Comparison of ENCODE assay signal across 12 mouse cellular contexts in genomic region chr1:21040610-21041326, GRCm38 (mm10). TPM values are rescaled to one million over a fixed set of nuclear protein-coding genes. Genes with fewer than 3 reads are reported as not detected.
DNase-seq lines count a peak whose midpoint lies in the region; ATAC-seq and TF ChIP-seq lines count a peak whose summit lies in the region.
"Had no signal": no experiment of that assay in that cellular context is flagged by ENCODE, and none has a peak within 500 bp of the region (broad histone marks: within the 10 kb centered on the region; RNA-seq: fewer than 3 reads in every experiment).

No protein-coding gene starts in this region.

- H3K27me3 ChIP-seq in heart, embryonic 13.5 days (replicated peaks) = no peaks in the 10 kb centered on the region
- no peaks in the 10 kb centered on the region for H3K27me3 ChIP-seq in spleen, adult 2 months (ENCODE audit: control insufficient read depth, insufficient read depth, low read length)
- no peaks in the 10 kb centered on the region for H3K27me3 ChIP-seq in limb, embryonic 12.5 days
- H3K27me3 ChIP-seq in hindbrain, embryonic 16.5 days (replicated peaks; ENCODE audit: control insufficient read depth, insufficient read depth, low read length) = no peaks in the 10 kb centered on the region

- no peak overlapping the region for H3K9ac ChIP-seq in heart, embryonic 13.5 days
- H3K9ac ChIP-seq in limb, embryonic 12.5 days (replicated peaks) = no peak overlapping the region
- no peak overlapping the region for H3K9ac ChIP-seq in hindbrain, embryonic 16.5 days (ENCODE audit: low read depth, low read length)

- 22% methylated on average over 7 of the region's 7 CpGs for WGBS in heart, embryonic 13.5 days
- WGBS in spleen, adult 2 months = 53% methylated on average over 7 of the region's 7 CpGs
- 53% methylated on average over 7 of the region's 7 CpGs for WGBS in limb, embryonic 12.5 days
- 89% methylated on average over 7 of the region's 7 CpGs for WGBS in hindbrain, embryonic 16.5 days

- H3K4me3 ChIP-seq in heart, embryonic 13.5 days = no peak overlapping the region
- no peak overlapping the region for H3K4me3 ChIP-seq in spleen, adult 2 months (ENCODE audit: extremely low read depth, insufficient read depth, insufficient read length)
- H3K4me3 ChIP-seq in limb, embryonic 12.5 days (replicated peaks) = no peak overlapping the region
- no peak overlapping the region for H3K4me3 ChIP-seq in hindbrain, embryonic 16.5 days (ENCODE audit: low read length)

- H3K27ac ChIP-seq in heart, embryonic 13.5 days (replicated peaks) = 0 out of 2 replicates have a peak overlapping the region, but pooled peaks have one; percentile 12
- peak overlapping the region; percentile 30 for H3K27ac ChIP-seq in spleen, adult 2 months (ENCODE audit: insufficient read depth, low read length)
- H3K27ac ChIP-seq in limb, embryonic 12.5 days = peak overlapping the region; percentile 77; the same call in 1 of the 2 replicates
- H3K27ac ChIP-seq in hindbrain, embryonic 16.5 days (ENCODE audit: low read depth, low read length) = no peak overlapping the region

- intact Hi-C loops in heart, postnatal 36 days (cut with DNase I) = no loop called here

- ATAC-seq in heart, embryonic 13.5 days (ENCODE audit: extremely low read depth, insufficient number of reproducible peaks, low FRiP score, low TSS enrichment) = peak; percentile 45; the same call in 1 of the 2 replicates
- ATAC-seq in limb, embryonic 12.5 days (ENCODE audit: insufficient number of reproducible peaks, insufficient read depth, low FRiP score, low TSS enrichment, low read depth) = peak; percentile 78
- no peak for ATAC-seq in hindbrain, embryonic 16.5 days
- ATAC-seq: forebrain, embryonic 16.5 days had no signal

- H3K4me1 ChIP-seq in heart, embryonic 13.5 days = peaks cover 19% of the 10 kb centered on the region
- peaks cover 29% of the 10 kb centered on the region for H3K4me1 ChIP-seq in spleen, adult 2 months (ENCODE audit: control insufficient read depth, insufficient read depth, insufficient read length)
- H3K4me1 ChIP-seq in limb, embryonic 12.5 days (replicated peaks) = peaks cover 24% of the 10 kb centered on the region
- no peaks in the 10 kb centered on the region for H3K4me1 ChIP-seq in hindbrain, embryonic 16.5 days (ENCODE audit: control insufficient read depth, insufficient read depth, low read depth, low read length)

- no peak for TF ChIP-seq CTCF in spleen, adult 2 months (IDR thresholded peaks at IDR 0.05; ENCODE audit: extremely low read depth, insufficient read depth, insufficient read length, insufficient replicate concordance)

- no peak for DNase-seq in heart, postnatal 36 days
- peak in 1 of 2 experiments; percentile 30 for DNase-seq in spleen, adult 2 months (ENCODE audit: low read depth in 1 of 2, low spot score in 2 of 2)
- DNase-seq in spleen, postnatal 4 days (ENCODE audit: low spot score in 2 of 2) = no peak
- DNase-seq in embryo, embryonic 10 days (ENCODE audit: low spot score) = no peak
- no peak for DNase-seq in thymus, postnatal 25 days
- DNase-seq: kidney, postnatal 10 days; midbrain, embryonic 14.5 days; right cerebral cortex, postnatal 25 days had no signal

- no peak for TF ChIP-seq POLR2A in spleen, adult 2 months (IDR thresholded peaks at IDR 0.05; ENCODE audit: low read depth, low read length)

- peaks cover 18% of the 10 kb centered on the region; the same call in 1 of the 2 replicates for H3K36me3 ChIP-seq in heart, embryonic 13.5 days
- H3K36me3 ChIP-seq in spleen, adult 2 months (ENCODE audit: control insufficient read depth, insufficient read depth, low read length) = no peaks in the 10 kb centered on the region
- H3K36me3 ChIP-seq in limb, embryonic 12.5 days = no peaks in the 10 kb centered on the region
- H3K36me3 ChIP-seq in hindbrain, embryonic 16.5 days (ENCODE audit: control insufficient read depth, insufficient read depth, low read length) = no peaks in the 10 kb centered on the region

- peak overlapping the region; percentile 24; the same call in 1 of the 2 replicates for H3K4me2 ChIP-seq in heart, embryonic 13.5 days
- no peak overlapping the region for H3K4me2 ChIP-seq in limb, embryonic 12.5 days
- H3K4me2 ChIP-seq in hindbrain, embryonic 16.5 days (ENCODE audit: low read length) = no peak overlapping the region

- no peaks in the 10 kb centered on the region for H3K9me3 ChIP-seq in heart, embryonic 13.5 days
- no peaks in the 10 kb centered on the region for H3K9me3 ChIP-seq in limb, embryonic 12.5 days
- H3K9me3 ChIP-seq in hindbrain, embryonic 16.5 days (ENCODE audit: control insufficient read depth, low read length) = no peaks in the 10 kb centered on the region

RNA-seq across cellular contexts. Expression of gene Tram2, which starts 38.3 kb away (rescaled TPM):
- 4.3 and 4.4 TPM in 2 replicates for polyA plus RNA-seq in heart, embryonic 13.5 days (2015; fragmentation: Nextera tagmentation; extraction: Ambion mirVana)
- 1 to 10 TPM; 5.7 to 7.3 TPM for total RNA-seq in heart, postnatal 36 days (2021)
- polyA plus RNA-seq in spleen, adult 2 months (2012; rRNA removed) = 5.5 and 6.0 TPM in 2 replicates
- polyA plus RNA-seq in limb, embryonic 12.5 days (2016; fragmentation: Nextera tagmentation; extraction: Ambion mirVana) = 6.5 and 7.3 TPM in 2 replicates
- polyA plus RNA-seq in hindbrain, embryonic 16.5 days (2015; fragmentation: Nextera tagmentation; extraction: Ambion mirVana) = 1.6 and 2.5 TPM in 2 replicates
